Mouse (Mus musculus) thymus, postnatal 0 days (tissue): ENCODE data around the gene Dcp1b. TPM values are rescaled to one million over a fixed set of nuclear protein-coding genes. Genes with fewer than 3 reads are reported as not detected.
A peak's percentile ranks its signal among the peaks of the same experiment; 100 is the strongest.

Source experiments
- DNase-seq: peaks from one replicate; pipeline ENCODE4 v3.0.0-alpha.2; 2015; ENCODE audit warnings: low spot score
- polyA plus RNA-seq: library from polyadenylated mRNA; unstranded; fragments of >200 nt; fragmentation: Nextera tagmentation; extraction: Ambion mirVana; gene quantifications from 2 replicates; pipeline ENCODE4 v1.2.1, GENCODE M21; 2015

Gene Dcp1b
- polyA plus RNA-seq, result 11.3 and 12.0 TPM in 2 replicates

GRCm38 (mm10) chr6:119175078-119175853 lies at the start of gene Dcp1b:
TSS of gene Dcp1b (plus strand) at chr6:119175253.
- DNase-seq, result peak; percentile 94

GRCm38 (mm10) chr6:119126991-119127390 lies 48.1 kb upstream of the Dcp1b start:
- DNase-seq, result no peak

GRCm38 (mm10) chr6:119128076-119128475 lies 47.0 kb upstream of the Dcp1b start:
- DNase-seq, result no peak

- no peak for DNase-seq
Observed at GRCm38 (mm10) chr6:119128521-119128920, 46.5 kb upstream of the Dcp1b start.

- peak; percentile 52 for DNase-seq
Observed at GRCm38 (mm10) chr6:119129664-119130063, 45.4 kb upstream of the Dcp1b start.

- DNase-seq, result no peak
Observed at GRCm38 (mm10) chr6:119132111-119132735, 42.8 kb upstream of the Dcp1b start.

GRCm38 (mm10) chr6:119132863-119133262 lies 42.2 kb upstream of the Dcp1b start:
- DNase-seq, result no peak

- DNase-seq, result no peak
Observed at GRCm38 (mm10) chr6:119137768-119138167, 37.3 kb upstream of the Dcp1b start.

GRCm38 (mm10) chr6:119139561-119139960 lies 35.5 kb upstream of the Dcp1b start:
- DNase-seq, result no peak

- no peak for DNase-seq
Observed at GRCm38 (mm10) chr6:119145109-119145508, 29.9 kb upstream of the Dcp1b start.

- no peak for DNase-seq
Observed at GRCm38 (mm10) chr6:119165677-119166076, 9.4 kb upstream of the Dcp1b start.

- DNase-seq, result no peak
Observed at GRCm38 (mm10) chr6:119174307-119175074, 562 bp upstream of the Dcp1b start.

- DNase-seq, result no peak
Observed at GRCm38 (mm10) chr6:119176103-119176502, 1.1 kb downstream of the Dcp1b start.

GRCm38 (mm10) chr6:119177101-119177500 lies 2.0 kb downstream of the Dcp1b start:
- no peak for DNase-seq

- DNase-seq, result no peak
Observed at GRCm38 (mm10) chr6:119180188-119180587, 5.1 kb downstream of the Dcp1b start.

- DNase-seq, result no peak
Observed at GRCm38 (mm10) chr6:119182211-119182610, 7.2 kb downstream of the Dcp1b start.

- no peak for DNase-seq
Observed at GRCm38 (mm10) chr6:119183781-119184180, 8.7 kb downstream of the Dcp1b start.

GRCm38 (mm10) chr6:119186658-119187057 lies 11.6 kb downstream of the Dcp1b start:
- DNase-seq, result peak; percentile 11

GRCm38 (mm10) chr6:119187631-119188030 lies 12.6 kb downstream of the Dcp1b start:
- DNase-seq, result no peak

GRCm38 (mm10) chr6:119191478-119191877 lies 16.4 kb downstream of the Dcp1b start:
- DNase-seq, result no peak

GRCm38 (mm10) chr6:119193571-119194154 lies 18.6 kb downstream of the Dcp1b start:
- DNase-seq, result no peak

- DNase-seq, result no peak
Observed at GRCm38 (mm10) chr6:119194161-119194560, 19.1 kb downstream of the Dcp1b start.
